Mouse (Mus musculus) layer of hippocampus, postnatal 25 days (tissue): Measurements from ENCODE around the gene Msh2. TPM values are rescaled to one million over a fixed set of nuclear protein-coding genes. Genes with fewer than 3 reads are reported as not detected.
A peak's percentile ranks its signal among the peaks of the same experiment; 100 is the strongest.

Source experiments
- DNase-seq, 2 experiments: peaks; one replicate each; pipeline ENCODE4 v3.0.0; 2022; ENCODE audit warnings: mixed read lengths in 2 of 2, low spot score in 1 of 2; ENCODE audit errors: extremely low spot score in 1 of 2
- total RNA-seq, 2 experiments: library from RNA; stranded (reverse); gene quantifications; 2 replicates each; pipeline ENCODE4 v1.2.3; 2021

The Msh2 gene
- total RNA-seq, 2 experiments from 2014 or later = 36.9 to 42.2 TPM

- DNase-seq = no peak
Observed at GRCm38 (mm10) chr17:87698996-87699765, 27.1 kb downstream of the Msh2 start.

GRCm38 (mm10) chr17:87700101-87700500 lies 28.0 kb downstream of the Msh2 start:
- no peak for DNase-seq

- DNase-seq = no peak
Observed at GRCm38 (mm10) chr17:87724727-87725126, 52.6 kb downstream of the Msh2 start.

- no peak for DNase-seq
Observed at GRCm38 (mm10) chr17:87726489-87727356, 54.6 kb downstream of the Msh2 start.

- DNase-seq = no peak
Observed at GRCm38 (mm10) chr17:87731962-87732361, 59.8 kb downstream of the Msh2 start.

- DNase-seq = no peak
Observed at GRCm38 (mm10) chr17:87734471-87734870, 62.3 kb downstream of the Msh2 start.

- DNase-seq = no peak
Observed at GRCm38 (mm10) chr17:87737144-87737543, 65.0 kb downstream of the Msh2 start.

- DNase-seq = no peak
Observed at GRCm38 (mm10) chr17:87739835-87740234, 67.7 kb downstream of the Msh2 start.

- DNase-seq = peak; percentile 43 to 50
Observed at GRCm38 (mm10) chr17:87744985-87745925, 73.1 kb downstream of the Msh2 start.

GRCm38 (mm10) chr17:87745926-87746888 lies 74.1 kb downstream of the Msh2 start:
- DNase-seq = peak; percentile 47 to 56

GRCm38 (mm10) chr17:87760315-87760714 lies 88.2 kb downstream of the Msh2 start:
- no peak for DNase-seq

- DNase-seq = no peak
Observed at GRCm38 (mm10) chr17:87763146-87763545, 91.0 kb downstream of the Msh2 start.

- DNase-seq = no peak
Observed at GRCm38 (mm10) chr17:87765031-87765430, 92.9 kb downstream of the Msh2 start.

- DNase-seq = no peak
Observed at GRCm38 (mm10) chr17:87766888-87767287, 94.8 kb downstream of the Msh2 start.

GRCm38 (mm10) chr17:87770766-87771165 lies 98.6 kb downstream of the Msh2 start:
- DNase-seq = no peak

- DNase-seq = no peak
Observed at GRCm38 (mm10) chr17:87773175-87773574, 101.0 kb downstream of the Msh2 start.
